Mouse (Mus musculus): ENCODE data around the gene Rhox4a2. TPM values are rescaled to one million over a fixed set of nuclear protein-coding genes. Genes with fewer than 3 reads are reported as not detected.
"Not testable (repeated sequence)": the region's sequence is repeated elsewhere in the genome, so short reads cannot be mapped to it uniquely, and the experiment has no call there.

The Rhox4a2 gene
- total RNA-seq (2014; rRNA removed) = not detected in 2 replicates
- polyA plus RNA-seq (2015; fragmentation: Nextera tagmentation; extraction: Ambion mirVana) = not detected in 2 replicates

DNA sequence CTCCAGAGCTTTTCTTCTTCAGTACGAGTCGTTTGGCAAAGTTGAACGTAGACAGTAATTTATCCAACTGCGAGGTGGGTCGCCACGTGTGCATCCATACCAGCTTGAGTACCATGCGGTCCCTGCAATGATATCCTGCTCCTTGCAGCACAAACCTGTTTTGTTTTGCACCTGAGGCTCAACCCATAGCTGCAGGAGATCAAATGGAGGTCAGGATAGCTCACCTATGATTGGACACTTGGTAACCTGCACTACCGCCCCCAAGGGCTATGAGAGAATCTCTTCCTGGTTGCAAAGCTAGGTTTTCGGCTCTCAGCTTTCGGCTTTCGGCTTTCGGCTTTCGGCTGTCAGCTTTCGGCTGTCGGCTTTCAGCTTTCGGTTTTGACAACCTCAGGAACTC, at the start of gene Rhox4a2:
Gene Rhox4a2 (plus strand): TSS at position 301 of the 400 bp plus-strand sequence.
- WGBS = 96% methylated on average over 8 of the region's 16 CpGs
- not testable (repeated sequence) for DNase-seq; H3K9me3 ChIP-seq (ENCODE audit: low read length); H3K4me3 ChIP-seq (ENCODE audit: low read depth, low read length); H3K27me3 ChIP-seq (ENCODE audit: insufficient read depth, low read length); H3K36me3 ChIP-seq (ENCODE audit: insufficient read depth); H3K4me2 ChIP-seq (ENCODE audit: low read depth); H3K4me1 ChIP-seq (ENCODE audit: insufficient read depth); H3K9ac ChIP-seq; ATAC-seq; H3K27ac ChIP-seq (ENCODE audit: low read depth, low read length)

GRCm38 (mm10) chrX:37379728-37380127, 10.9 kb upstream of the Rhox4a2 start, which contains the start of gene Rhox3a2:
Rhox3a2 (plus strand) TSS chrX:37380028.
- not testable (repeated sequence) for H3K27ac ChIP-seq (ENCODE audit: low read depth, low read length); DNase-seq; ATAC-seq; H3K9ac ChIP-seq; H3K9me3 ChIP-seq (ENCODE audit: low read length); H3K4me1 ChIP-seq (ENCODE audit: insufficient read depth); H3K27me3 ChIP-seq (ENCODE audit: insufficient read depth, low read length); H3K36me3 ChIP-seq (ENCODE audit: insufficient read depth); H3K4me2 ChIP-seq (ENCODE audit: low read depth); H3K4me3 ChIP-seq (ENCODE audit: low read depth, low read length)
- WGBS = no CpG with 5 or more reads among the region's 1 CpGs

DNA sequence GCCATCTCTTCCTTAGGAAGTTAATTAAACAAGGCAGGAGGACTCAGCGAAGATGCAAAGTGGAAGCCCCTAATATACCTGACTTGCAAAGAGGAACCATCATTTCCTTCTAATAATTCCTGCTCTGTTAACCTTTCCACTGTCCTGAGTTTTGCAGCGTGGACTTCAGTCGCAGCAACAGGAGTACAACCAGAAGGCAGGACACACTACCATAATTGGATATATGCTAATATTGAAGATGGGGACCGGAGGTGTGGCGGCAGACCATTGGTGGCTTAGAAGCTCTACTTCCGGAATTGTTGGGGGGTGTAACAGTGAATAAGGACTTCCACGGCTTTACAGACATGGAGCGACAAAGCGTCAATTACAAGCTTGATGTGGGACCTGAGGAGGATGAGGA, 21.1 kb downstream of the Rhox4a2 start, which contains the start of gene Rhox2b:
Gene Rhox2b (plus strand): TSS at position 301 of the 400 bp plus-strand sequence.
- not testable (repeated sequence) for ATAC-seq; H3K27me3 ChIP-seq (ENCODE audit: insufficient read depth, low read length); H3K4me3 ChIP-seq (ENCODE audit: low read depth, low read length); H3K27ac ChIP-seq (ENCODE audit: low read depth, low read length); H3K9me3 ChIP-seq (ENCODE audit: low read length); H3K4me2 ChIP-seq (ENCODE audit: low read depth); DNase-seq; H3K4me1 ChIP-seq (ENCODE audit: insufficient read depth); H3K9ac ChIP-seq; H3K36me3 ChIP-seq (ENCODE audit: insufficient read depth)
- WGBS = no CpG with 5 or more reads among the region's 9 CpGs

- not testable (repeated sequence) for H3K9ac ChIP-seq; H3K4me1 ChIP-seq (ENCODE audit: insufficient read depth); H3K4me2 ChIP-seq (ENCODE audit: low read depth); H3K27me3 ChIP-seq (ENCODE audit: insufficient read depth, low read length); H3K4me3 ChIP-seq (ENCODE audit: low read depth, low read length); H3K36me3 ChIP-seq (ENCODE audit: insufficient read depth); DNase-seq; ATAC-seq; H3K27ac ChIP-seq (ENCODE audit: low read depth, low read length); H3K9me3 ChIP-seq (ENCODE audit: low read length)
- 89% methylated on average over 14 of the region's 15 CpGs for WGBS
Observed at GRCm38 (mm10) chrX:37432194-37432593, 41.5 kb downstream of the Rhox4a2 start, which contains the start of gene Rhox4b. Rhox4b (plus strand) TSS chrX:37432494.

Other genes starting within 250 kb of the Rhox4a2 start
- 0.31 and 0.48 TPM in 2 replicates for gene Akap14, start 222.0 kb upstream of the Rhox4a2 start, total RNA-seq (2014; rRNA removed)
- 0.18 and 0.58 TPM in 2 replicates for gene Akap14, start 222.0 kb upstream of the Rhox4a2 start, polyA plus RNA-seq (2015; fragmentation: Nextera tagmentation; extraction: Ambion mirVana)
- 189 and 244 TPM in 2 replicates for gene Ndufa1, start 199.7 kb upstream of the Rhox4a2 start, total RNA-seq (2014; rRNA removed)
- 644 and 741 TPM in 2 replicates for gene Ndufa1, start 199.7 kb upstream of the Rhox4a2 start, polyA plus RNA-seq (2015; fragmentation: Nextera tagmentation; extraction: Ambion mirVana)
- 4.2 and 7.8 TPM in 2 replicates for gene Rnf113a1, start 199.6 kb upstream of the Rhox4a2 start, total RNA-seq (2014; rRNA removed)
- 22.9 and 24.0 TPM in 2 replicates for gene Rnf113a1, start 199.6 kb upstream of the Rhox4a2 start, polyA plus RNA-seq (2015; fragmentation: Nextera tagmentation; extraction: Ambion mirVana)
- gene Gm9, start 179.8 kb upstream of the Rhox4a2 start, total RNA-seq (2014; rRNA removed) = not detected in 2 replicates
- gene Gm9, start 179.8 kb upstream of the Rhox4a2 start, polyA plus RNA-seq (2015; fragmentation: Nextera tagmentation; extraction: Ambion mirVana) = not detected in 2 replicates
- not detected in 2 replicates for gene Rhox1, start 168.6 kb upstream of the Rhox4a2 start, total RNA-seq (2014; rRNA removed)
- not detected in 2 replicates for gene Rhox1, start 168.6 kb upstream of the Rhox4a2 start, polyA plus RNA-seq (2015; fragmentation: Nextera tagmentation; extraction: Ambion mirVana)
- not detected in 2 replicates for gene Rhox2a, start 145.9 kb upstream of the Rhox4a2 start, total RNA-seq (2014; rRNA removed)
- gene Rhox2a, start 145.9 kb upstream of the Rhox4a2 start, polyA plus RNA-seq (2015; fragmentation: Nextera tagmentation; extraction: Ambion mirVana) = not detected in 2 replicates
- gene Rhox3a, start 140.9 kb upstream of the Rhox4a2 start, total RNA-seq (2014; rRNA removed) = not detected in 2 replicates
- not detected in 2 replicates for gene Rhox3a, start 140.9 kb upstream of the Rhox4a2 start, polyA plus RNA-seq (2015; fragmentation: Nextera tagmentation; extraction: Ambion mirVana)
- not detected in 2 replicates for gene Rhox4a, start 125.5 kb upstream of the Rhox4a2 start, total RNA-seq (2014; rRNA removed)
- gene Rhox4a, start 125.5 kb upstream of the Rhox4a2 start, polyA plus RNA-seq (2015; fragmentation: Nextera tagmentation; extraction: Ambion mirVana) = not detected in 2 replicates
- gene Rhox3a2, start 10.8 kb upstream of the Rhox4a2 start, total RNA-seq (2014; rRNA removed) = not detected in 2 replicates
- not detected in 2 replicates for gene Rhox3a2, start 10.8 kb upstream of the Rhox4a2 start, polyA plus RNA-seq (2015; fragmentation: Nextera tagmentation; extraction: Ambion mirVana)
- not detected in 2 replicates for gene Rhox2b, start 21.2 kb downstream of the Rhox4a2 start, total RNA-seq (2014; rRNA removed)
- not detected in 2 replicates for gene Rhox2b, start 21.2 kb downstream of the Rhox4a2 start, polyA plus RNA-seq (2015; fragmentation: Nextera tagmentation; extraction: Ambion mirVana)
- gene Rhox4b, start 41.6 kb downstream of the Rhox4a2 start, total RNA-seq (2014; rRNA removed) = not detected in 2 replicates
- gene Rhox4b, start 41.6 kb downstream of the Rhox4a2 start, polyA plus RNA-seq (2015; fragmentation: Nextera tagmentation; extraction: Ambion mirVana) = not detected in 2 replicates
- not detected in 2 replicates for gene Rhox2c, start 62.8 kb downstream of the Rhox4a2 start, total RNA-seq (2014; rRNA removed)
- gene Rhox2c, start 62.8 kb downstream of the Rhox4a2 start, polyA plus RNA-seq (2015; fragmentation: Nextera tagmentation; extraction: Ambion mirVana) = not detected in 2 replicates
- gene Rhox3c, start 67.7 kb downstream of the Rhox4a2 start, total RNA-seq (2014; rRNA removed) = not detected in 2 replicates
- gene Rhox3c, start 67.7 kb downstream of the Rhox4a2 start, polyA plus RNA-seq (2015; fragmentation: Nextera tagmentation; extraction: Ambion mirVana) = not detected in 2 replicates
- not detected in 2 replicates for gene Rhox4c, start 89.5 kb downstream of the Rhox4a2 start, total RNA-seq (2014; rRNA removed)
- gene Rhox4c, start 89.5 kb downstream of the Rhox4a2 start, polyA plus RNA-seq (2015; fragmentation: Nextera tagmentation; extraction: Ambion mirVana) = not detected in 2 replicates
- not detected in 2 replicates for gene Rhox2d, start 102.6 kb downstream of the Rhox4a2 start, total RNA-seq (2014; rRNA removed)
- gene Rhox2d, start 102.6 kb downstream of the Rhox4a2 start, polyA plus RNA-seq (2015; fragmentation: Nextera tagmentation; extraction: Ambion mirVana) = not detected in 2 replicates
- gene Rhox4d, start 123.5 kb downstream of the Rhox4a2 start, total RNA-seq (2014; rRNA removed) = not detected in 2 replicates
- not detected in 2 replicates for gene Rhox4d, start 123.5 kb downstream of the Rhox4a2 start, polyA plus RNA-seq (2015; fragmentation: Nextera tagmentation; extraction: Ambion mirVana)
- gene Rhox2e, start 139.6 kb downstream of the Rhox4a2 start, total RNA-seq (2014; rRNA removed) = not detected in 2 replicates
- not detected in 2 replicates for gene Rhox2e, start 139.6 kb downstream of the Rhox4a2 start, polyA plus RNA-seq (2015; fragmentation: Nextera tagmentation; extraction: Ambion mirVana)
- gene Rhox3e, start 151.2 kb downstream of the Rhox4a2 start, total RNA-seq (2014; rRNA removed) = not detected in 2 replicates
- not detected in 2 replicates for gene Rhox3e, start 151.2 kb downstream of the Rhox4a2 start, polyA plus RNA-seq (2015; fragmentation: Nextera tagmentation; extraction: Ambion mirVana)
- gene Rhox4e, start 166.6 kb downstream of the Rhox4a2 start, total RNA-seq (2014; rRNA removed) = not detected in 2 replicates
- gene Rhox4e, start 166.6 kb downstream of the Rhox4a2 start, polyA plus RNA-seq (2015; fragmentation: Nextera tagmentation; extraction: Ambion mirVana) = not detected in 2 replicates
- not detected in 2 replicates for gene Rhox2f, start 180.6 kb downstream of the Rhox4a2 start, total RNA-seq (2014; rRNA removed)
- not detected in 2 replicates for gene Rhox2f, start 180.6 kb downstream of the Rhox4a2 start, polyA plus RNA-seq (2015; fragmentation: Nextera tagmentation; extraction: Ambion mirVana)
- not detected in 2 replicates for gene Rhox3f, start 190.1 kb downstream of the Rhox4a2 start, total RNA-seq (2014; rRNA removed)
- not detected in 2 replicates for gene Rhox3f, start 190.1 kb downstream of the Rhox4a2 start, polyA plus RNA-seq (2015; fragmentation: Nextera tagmentation; extraction: Ambion mirVana)
- not detected in 2 replicates for gene Rhox4f, start 216.9 kb downstream of the Rhox4a2 start, total RNA-seq (2014; rRNA removed)
- not detected in 2 replicates for gene Rhox4f, start 216.9 kb downstream of the Rhox4a2 start, polyA plus RNA-seq (2015; fragmentation: Nextera tagmentation; extraction: Ambion mirVana)
- not detected in 2 replicates for gene Rhox3g, start 237.8 kb downstream of the Rhox4a2 start, total RNA-seq (2014; rRNA removed)
- gene Rhox3g, start 237.8 kb downstream of the Rhox4a2 start, polyA plus RNA-seq (2015; fragmentation: Nextera tagmentation; extraction: Ambion mirVana) = not detected in 2 replicates